Mouse (Mus musculus) cerebellum, postnatal 4 days (tissue): ENCODE measurements around the gene Slc16a5.

Experiments
- DNase-seq, 2 experiments: peaks; one replicate each; pipeline ENCODE4 v3.0.0; 2022; ENCODE audit warnings: low spot score in 2 of 2, mixed read lengths in 1 of 2

The Slc16a5 gene

GRCm38 (mm10) chr11:115462243-115462891 is at the start of gene Slc16a5:
Gene Slc16a5, plus strand, starts transcription at chr11:115462474.
- no peak for DNase-seq

- DNase-seq: peak; percentile 86 to 95
These were observed 42.6 kb upstream of the Slc16a5 start, which contains the start of the genes Atp5h and Kctd2 for GRCm38 (mm10) chr11:115419531-115420237. Gene Atp5h, minus strand, starts transcription at chr11:115419962. Gene Kctd2, plus strand, starts transcription at chr11:115420128.

- DNase-seq: peak in 1 of 2 experiments; percentile 69
These were observed 41.7 kb upstream of the Slc16a5 start for GRCm38 (mm10) chr11:115420336-115421190.

GRCm38 (mm10) chr11:115421328-115421727 is 40.9 kb upstream of the Slc16a5 start:
- DNase-seq: no peak

- no peak for DNase-seq
These were observed 40.3 kb upstream of the Slc16a5 start for GRCm38 (mm10) chr11:115421972-115422371.

- DNase-seq: no peak
These were observed 39.2 kb upstream of the Slc16a5 start for GRCm38 (mm10) chr11:115423091-115423490.

GRCm38 (mm10) chr11:115424666-115425065 is 37.6 kb upstream of the Slc16a5 start:
- no peak for DNase-seq

GRCm38 (mm10) chr11:115425671-115426070 is 36.6 kb upstream of the Slc16a5 start:
- no peak for DNase-seq

GRCm38 (mm10) chr11:115427482-115428331 is 34.6 kb upstream of the Slc16a5 start:
- peak in 1 of 2 experiments; percentile 73 for DNase-seq

- DNase-seq: no peak
These were observed 33.0 kb upstream of the Slc16a5 start for GRCm38 (mm10) chr11:115429307-115429706.

GRCm38 (mm10) chr11:115430561-115430960 is 31.7 kb upstream of the Slc16a5 start:
- DNase-seq: no peak

- DNase-seq: no peak
These were observed 29.5 kb upstream of the Slc16a5 start for GRCm38 (mm10) chr11:115432814-115433213.

- no peak for DNase-seq
These were observed 28.9 kb upstream of the Slc16a5 start for GRCm38 (mm10) chr11:115433342-115433741.

- DNase-seq: peak in 1 of 2 experiments; percentile 30
These were observed 26.5 kb upstream of the Slc16a5 start for GRCm38 (mm10) chr11:115435596-115436337.

GRCm38 (mm10) chr11:115437571-115438122 is 24.6 kb upstream of the Slc16a5 start:
- no peak for DNase-seq

- DNase-seq: no peak
These were observed 22.9 kb upstream of the Slc16a5 start for GRCm38 (mm10) chr11:115439326-115439725.

- DNase-seq: no peak
These were observed 22.2 kb upstream of the Slc16a5 start, which contains the start of gene Trim80 for GRCm38 (mm10) chr11:115439906-115440595. Gene Trim80, plus strand, starts transcription at chr11:115440545.

- no peak for DNase-seq
These were observed 20.9 kb upstream of the Slc16a5 start for GRCm38 (mm10) chr11:115441417-115441816.

GRCm38 (mm10) chr11:115446906-115447305 is 15.4 kb upstream of the Slc16a5 start:
- no peak for DNase-seq
